Comparison of ENCODE assay signal across 21 mouse cellular contexts in the genomic region with DNA sequence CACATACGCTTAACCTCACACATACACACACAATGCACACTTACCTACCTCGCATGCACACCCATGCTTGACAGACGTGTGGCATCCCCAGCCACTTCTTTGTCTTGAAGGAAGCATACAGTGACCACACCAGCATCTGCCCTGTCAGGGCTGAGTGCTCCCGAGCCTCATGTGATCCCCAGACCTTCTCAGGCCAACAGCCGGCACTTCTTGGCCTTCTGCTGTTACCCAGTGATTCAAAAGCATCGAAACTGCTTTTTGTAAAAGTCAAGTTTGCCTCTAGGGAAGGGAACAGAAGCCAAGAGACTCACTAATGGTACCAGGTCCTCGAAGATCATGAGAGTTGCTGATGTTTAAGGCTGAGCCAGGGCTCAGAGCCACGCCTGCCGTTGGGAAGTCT. TPM values are rescaled to one million over a fixed set of nuclear protein-coding genes. Genes with fewer than 3 reads are reported as not detected.
DNase-seq lines count a peak whose midpoint lies in the region; ATAC-seq and TF ChIP-seq lines count a peak whose summit lies in the region.
"Had no signal": no experiment of that assay in that cellular context is flagged by ENCODE, and none has a peak within 500 bp of the region (broad histone marks: within the 10 kb centered on the region; RNA-seq: fewer than 3 reads in every experiment).

No protein-coding gene starts in this region.

- no peaks in the 10 kb centered on the region; the same call in 1 of the 2 replicates for H3K9me3 ChIP-seq in megakaryocyte, embryonic 14.5 days
- no peaks in the 10 kb centered on the region for H3K9me3 ChIP-seq in ES-E14 (ENCODE audit: control insufficient read depth, insufficient read depth, low read depth, low read length)
- H3K9me3 ChIP-seq in forebrain, embryonic 13.5 days (replicated peaks) = no peaks in the 10 kb centered on the region
- H3K9me3 ChIP-seq: embryonic facial prominence, embryonic 13.5 days; forebrain, embryonic 12.5 days; heart, embryonic 13.5 days; hindbrain, embryonic 13.5 days had no signal

- peak overlapping the region; percentile 50 for H3K4me3 ChIP-seq in megakaryocyte, embryonic 14.5 days (replicated peaks)
- H3K4me3 ChIP-seq in ES-E14 (ENCODE audit: insufficient read depth in 1 of 2, low read depth in 1 of 2, low read length in 2 of 2, poor library complexity in 1 of 2, severe bottlenecking in 1 of 2) = peak overlapping the region in 1 of 2 experiments; percentile 48; a peak in 2 of 4 replicates
- H3K4me3 ChIP-seq in forebrain, embryonic 13.5 days = no peak overlapping the region
- H3K4me3 ChIP-seq: embryonic facial prominence, embryonic 13.5 days; forebrain, embryonic 12.5 days; heart, embryonic 13.5 days; hindbrain, embryonic 13.5 days had no signal

- intact Hi-C loops in gastrocnemius, postnatal 36 days (cut with DNase I) = no loop called here

- H3K9ac ChIP-seq in ES-E14 (ENCODE audit: insufficient read depth, low read depth, low read length, poor library complexity, severe bottlenecking) = peak overlapping the region; percentile 49; the same call in 1 of the 2 replicates
- H3K9ac ChIP-seq in forebrain, embryonic 13.5 days = no peak overlapping the region
- H3K9ac ChIP-seq: embryonic facial prominence, embryonic 13.5 days; forebrain, embryonic 12.5 days; forebrain, postnatal 0 days; heart, embryonic 13.5 days; hindbrain, embryonic 13.5 days had no signal

- no peak overlapping the region for H3K4me2 ChIP-seq in forebrain, embryonic 13.5 days
- H3K4me2 ChIP-seq: embryonic facial prominence, embryonic 13.5 days; forebrain, embryonic 12.5 days; heart, embryonic 13.5 days; hindbrain, embryonic 13.5 days had no signal

- in situ Hi-C loops in ES-E14 (cut with MboI; ENCODE audit: low sequenced_read_pairs in 2 of 2, unreplicated experiment in 2 of 2) = no loop called here

- DNase-seq in gastrocnemius, postnatal 25 days = peak; percentile 46
- DNase-seq in gastrocnemius, postnatal 36 days = no peak
- DNase-seq in ES-E14 (ENCODE audit: low read depth, low spot score) = no peak
- DNase-seq in urinary bladder, postnatal 14 days (ENCODE audit: low spot score) = no peak
- DNase-seq: adrenal gland, postnatal 14 days; cerebellum, adult 11-12 months; cerebellum, adult 9-10 months; cerebellum, postnatal 25 days; forebrain, postnatal 0 days; heart, postnatal 36 days; kidney, adult 18-20 months had no signal

- peaks cover 9% of the 10 kb centered on the region for H3K36me3 ChIP-seq in megakaryocyte, embryonic 14.5 days (replicated peaks; ENCODE audit: low read length)
- no peaks in the 10 kb centered on the region for H3K36me3 ChIP-seq in ES-E14 (ENCODE audit: control insufficient read depth, insufficient read depth, low read length, poor library complexity, severe bottlenecking)
- H3K36me3 ChIP-seq in forebrain, embryonic 13.5 days (ENCODE audit: poor library complexity, severe bottlenecking) = no peaks in the 10 kb centered on the region
- H3K36me3 ChIP-seq: embryonic facial prominence, embryonic 13.5 days; forebrain, embryonic 12.5 days; heart, embryonic 13.5 days; hindbrain, embryonic 13.5 days had no signal

- no peak for ATAC-seq in megakaryocyte, adult 5-6 weeks (ENCODE audit: poor library complexity, severe bottlenecking)
- ATAC-seq in forebrain, embryonic 13.5 days = no peak
- ATAC-seq: activated CD4-positive, CD25-positive, alpha-beta regulatory T cell, adult 4 months; forebrain, postnatal 0 days; hindbrain, postnatal 0 days; Patski had no signal

- no peaks in the 10 kb centered on the region for H3K27me3 ChIP-seq in megakaryocyte, embryonic 14.5 days (replicated peaks)
- no peaks in the 10 kb centered on the region for H3K27me3 ChIP-seq in forebrain, embryonic 13.5 days
- H3K27me3 ChIP-seq: embryonic facial prominence, embryonic 13.5 days; forebrain, embryonic 12.5 days; heart, embryonic 13.5 days; hindbrain, embryonic 13.5 days; Patski had no signal

- WGBS in forebrain, embryonic 13.5 days = 89% methylated on average over 9 of the region's 9 CpGs

- H3K27ac ChIP-seq in ES-E14 (ENCODE audit: insufficient read depth, low read depth, low read length, poor library complexity, severe bottlenecking) = peak overlapping the region; percentile 73; the same call in 1 of the 2 replicates
- no peak overlapping the region for H3K27ac ChIP-seq in forebrain, embryonic 13.5 days
- H3K27ac ChIP-seq: embryonic facial prominence, embryonic 13.5 days; forebrain, embryonic 12.5 days; heart, embryonic 13.5 days; hindbrain, embryonic 13.5 days; hindbrain, postnatal 0 days had no signal

- H3K4me1 ChIP-seq in megakaryocyte, embryonic 14.5 days = peaks cover 83% of the 10 kb centered on the region
- peaks cover 13 to 39% of the 10 kb centered on the region in 2 experiments for H3K4me1 ChIP-seq in ES-E14 (ENCODE audit: control insufficient read depth in 2 of 2, insufficient read depth in 2 of 2, low read length in 2 of 2, poor library complexity in 1 of 2)
- no peaks in the 10 kb centered on the region for H3K4me1 ChIP-seq in forebrain, embryonic 13.5 days

TF ChIP-seq in ES-E14, 5 proteins besides CTCF, POLR2A, EP300 and RAD21:
- no peak for TF ChIP-seq HCFC1 (IDR thresholded peaks at IDR 0.05; ENCODE audit: borderline replicate concordance, insufficient read depth, low read length)
- TF ChIP-seq CHD2 (IDR thresholded peaks at IDR 0.05; ENCODE audit: low read depth, low read length) = no peak
- TF ChIP-seq ZC3H11A (IDR thresholded peaks at IDR 0.05; ENCODE audit: borderline replicate concordance, low read depth, low read length) = no peak

RNA-seq across cellular contexts. Expression of a gene that starts 33.9 kb away (rescaled TPM):
- 10 to 100 TPM in 1 of 2 experiments, 1 to 10 TPM in 1; 9.0 to 12.9 TPM for total RNA-seq in gastrocnemius, postnatal 25 days (2021)
- total RNA-seq in gastrocnemius, postnatal 36 days (2021) = 10 to 100 TPM in 1 of 2 experiments, 1 to 10 TPM in 1; 6.4 to 10.3 TPM
- 946 and 2,951 TPM in 2 replicates for polyA plus RNA-seq in megakaryocyte, embryonic 14.5 days (2012; ENCODE audit: insufficient read depth, low replicate concordance)
- 0.09 TPM in 1 of 2 replicates, not detected in the other for total RNA-seq in megakaryocyte, adult 5-6 weeks (2015)
- not detected in 2 replicates for total RNA-seq in megakaryocyte, adult 5-6 weeks (2017)
- 414 and 791 TPM in 2 replicates for total RNA-seq in ES-E14 (2012; rRNA removed)
- polyA plus RNA-seq in forebrain, embryonic 13.5 days (2015; fragmentation: Nextera tagmentation; extraction: Ambion mirVana) = 35.5 and 38.9 TPM in 2 replicates

RNA-seq across cellular contexts. Expression of a gene that starts 58.7 kb away (rescaled TPM):
- 10 to 100 TPM; 24.2 TPM for total RNA-seq in gastrocnemius, postnatal 25 days (2021)
- 10 to 100 TPM; 19.9 to 23.2 TPM for total RNA-seq in gastrocnemius, postnatal 36 days (2021)
- polyA plus RNA-seq in megakaryocyte, embryonic 14.5 days (2012; ENCODE audit: insufficient read depth, low replicate concordance) = 78.3 and 80.8 TPM in 2 replicates
- 16.2 and 17.2 TPM in 2 replicates for total RNA-seq in megakaryocyte, adult 5-6 weeks (2015)
- total RNA-seq in megakaryocyte, adult 5-6 weeks (2017) = 11.0 and 19.2 TPM in 2 replicates
- 67.6 and 101 TPM in 2 replicates for total RNA-seq in ES-E14 (2012; rRNA removed)
- polyA plus RNA-seq in forebrain, embryonic 13.5 days (2015; fragmentation: Nextera tagmentation; extraction: Ambion mirVana) = 46.6 and 52.8 TPM in 2 replicates

Comparison
In these comparisons a context has a peak if more than half of its experiments do, and no peak if none do; other contexts are left out.
1. RNA of a gene that starts 33.9 kb away (total RNA-seq): 414 to 791 TPM in ES-E14; 9.0 to 12.9 TPM in gastrocnemius, postnatal 25 days, 6.4 to 10.3 TPM in gastrocnemius, postnatal 36 days and 0.09 TPM in megakaryocyte, adult 5-6 weeks; every median in the first group is over 10 times any median in the second.